Mouse (Mus musculus) limb, embryonic 14.5 days (tissue): Measurements from ENCODE around the gene M6pr. TPM values are rescaled to one million over a fixed set of nuclear protein-coding genes. Genes with fewer than 3 reads are reported as not detected.

Experiments
- ATAC-seq: fragments of 200-750 bp; cut with Nextera tagmentation; 2 replicates; pipeline ENCODE4 v1.8.0; 2017; ENCODE audit warnings: low read depth, moderate number of reproducible peaks, moderate TSS enrichment; ENCODE audit not compliant: low FRiP score
- DNase-seq: peaks from one replicate; pipeline ENCODE4 v3.0.0-alpha.2; 2015; ENCODE audit warnings: low spot score
- H3K27ac ChIP-seq: fragments of 300-500 bp; sonication (generic); replicated peaks from 2 replicates; pipeline ENCODE4 v1.5.1; 2014; ENCODE audit warnings: low read depth, mild to moderate bottlenecking, low read length, moderate library complexity, mixed read lengths
- H3K27me3 ChIP-seq: fragments of 300-500 bp; sonication (generic); 2 replicates; pipeline ENCODE4 v1.6.1; 2014; ENCODE audit warnings: low read length, mixed read lengths; ENCODE audit not compliant: control insufficient read depth, insufficient read depth
- H3K36me3 ChIP-seq: fragments of 300-500 bp; sonication (generic); 2 replicates; pipeline ENCODE4 v1.6.1; 2014; ENCODE audit warnings: mild to moderate bottlenecking, low read length, moderate library complexity, mixed read lengths; ENCODE audit not compliant: control insufficient read depth, insufficient read depth
- H3K4me1 ChIP-seq: fragments of 300-500 bp; sonication (generic); 2 replicates; pipeline ENCODE4 v1.6.1; 2014; ENCODE audit warnings: antibody characterized with exemption, low read length, mixed read lengths; ENCODE audit not compliant: control insufficient read depth, insufficient read depth
- H3K4me2 ChIP-seq: fragments of 300-500 bp; sonication (generic); replicated peaks from 2 replicates; pipeline ENCODE4 v1.6.1; 2014; ENCODE audit warnings: low read depth, mild to moderate bottlenecking, low read length, moderate library complexity; ENCODE audit not compliant: severe bottlenecking
- H3K4me3 ChIP-seq: fragments of 300-500 bp; sonication (generic); replicated peaks from 2 replicates; pipeline ENCODE4 v1.5.1; 2014; ENCODE audit warnings: low read length
- H3K9ac ChIP-seq: fragments of 300-500 bp; sonication (generic); 2 replicates; pipeline ENCODE4 v1.6.1; 2014; ENCODE audit warnings: mild to moderate bottlenecking, low read depth, low read length, moderate library complexity; ENCODE audit not compliant: severe bottlenecking
- H3K9me3 ChIP-seq: fragments of 300-500 bp; sonication (generic); 2 replicates; pipeline ENCODE4 v1.6.1; 2016; ENCODE audit warnings: low read length; ENCODE audit not compliant: control insufficient read depth
- POLR2A ChIP-seq: fragments of 200-500 bp; IDR thresholded peaks from 2 replicates; pipeline ENCODE4 v1.8.0; 2012; ENCODE audit warnings: inconsistent platforms, mild to moderate bottlenecking, moderate library complexity, borderline replicate concordance; ENCODE audit not compliant: insufficient read depth, insufficient read length; ENCODE audit errors: extremely low read depth
- WGBS: fragments of 180-500 bp; shearing (Covaris S2); extraction: QIAGEN DNeasy Blood & Tissue Kit; methylation state at CpG from one replicate; pipeline ENCODE4 v1.1.7; 2014; 5-methylcytosine and 5-hydroxymethylcytosine counted together
- polyA plus RNA-seq, 2 experiments: library from polyadenylated mRNA; depleted of rRNA in 1 of 2; stranded (reverse) in 1 of 2; unstranded in 1 of 2; fragments of >200 nt; fragmentation: Nextera tagmentation in 1 of 2; extraction: Ambion mirVana in 1 of 2; gene quantifications; 2 replicates each; pipeline versions ENCODE4 v1.2.1 to v1.2.3; 2012 to 2014

M6pr gene
- polyA plus RNA-seq, 2 experiments: 62.6 to 84.2 TPM

- Histone ChIP-seq H3K9me3 (no peaks in the 10 kb centered on the region), H3K4me2 (no peak overlapping the region), H3K27ac (no peak overlapping the region), H3K4me1 (peaks cover 10% of the 10 kb centered on the region; the same call in 1 of the 2 replicates), H3K9ac (no peak overlapping the region), H3K27me3 (no peaks in the 10 kb centered on the region), H3K4me3 (no peak overlapping the region), H3K36me3 (no peaks in the 10 kb centered on the region)
- 90% methylated on average over 8 of the region's 8 CpGs for WGBS
- TF ChIP-seq POLR2A: no peak
- DNase-seq: no peak
- ATAC-seq: no peak
These were observed 15.4 kb upstream of the M6pr start for GRCm38 (mm10) chr6:122293121-122293520.

GRCm38 (mm10) chr6:122293796-122294195 is 14.7 kb upstream of the M6pr start:
- Histone ChIP-seq H3K36me3 (no peaks in the 10 kb centered on the region), H3K4me3 (no peak overlapping the region), H3K27ac (no peak overlapping the region), H3K9ac (no peak overlapping the region), H3K27me3 (no peaks in the 10 kb centered on the region), H3K9me3 (no peaks in the 10 kb centered on the region), H3K4me1 (peaks cover 11% of the 10 kb centered on the region; the same call in 1 of the 2 replicates), H3K4me2 (no peak overlapping the region)
- TF ChIP-seq POLR2A: no peak
- ATAC-seq (no peak), DNase-seq (no peak)
- 81% methylated on average over 9 of the region's 9 CpGs for WGBS

GRCm38 (mm10) chr6:122294290-122294689 is 14.2 kb upstream of the M6pr start:
- no peak overlapping the region for H3K27ac ChIP-seq

DNA sequence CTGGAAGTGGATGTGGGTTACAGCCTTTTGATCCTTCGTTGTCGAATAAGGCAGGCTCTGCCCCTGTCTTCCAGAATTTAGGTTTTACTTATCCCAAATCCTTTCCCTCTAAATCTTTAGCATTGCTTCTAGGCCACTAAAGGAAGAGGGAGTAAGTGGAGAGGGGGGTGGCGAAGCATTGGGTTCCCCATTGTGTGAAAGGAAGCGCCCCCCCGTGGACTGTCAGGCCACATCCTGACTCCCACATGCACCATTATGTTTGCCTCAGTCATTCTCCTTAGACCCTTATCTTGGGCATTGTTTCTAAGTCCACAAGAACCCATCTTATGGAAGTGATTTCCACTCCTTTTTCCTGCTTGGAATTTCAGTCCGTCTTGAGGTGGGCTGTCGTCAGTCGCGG is 13.3 kb upstream of the M6pr start:
- no peak for TF ChIP-seq POLR2A
- no peaks in the 10 kb centered on the region for H3K36me3 ChIP-seq
- H3K4me2 ChIP-seq: no peak overlapping the region
- no peaks in the 10 kb centered on the region for H3K27me3 ChIP-seq
- no peak for DNase-seq
- no peak overlapping the region for H3K9ac ChIP-seq
- H3K4me3 ChIP-seq: no peak overlapping the region
- H3K9me3 ChIP-seq: no peaks in the 10 kb centered on the region
- H3K27ac ChIP-seq: no peak overlapping the region
- 59% methylated on average over 9 of the region's 9 CpGs for WGBS
- no peak for ATAC-seq
- peaks cover 8% of the 10 kb centered on the region; the same call in 1 of the 2 replicates for H3K4me1 ChIP-seq

More at GRCm38 (mm10) chr6:122294290-122294689, 14.2 kb upstream of the M6pr start:
- ATAC-seq (no peak), DNase-seq (no peak)
- H3K27me3 ChIP-seq: no peaks in the 10 kb centered on the region
- H3K36me3 ChIP-seq: no peaks in the 10 kb centered on the region
- H3K4me1 ChIP-seq: peaks cover 11% of the 10 kb centered on the region; the same call in 1 of the 2 replicates
- H3K9me3 ChIP-seq: no peaks in the 10 kb centered on the region
- no peak overlapping the region for H3K4me3 ChIP-seq
- no peak overlapping the region for H3K4me2 ChIP-seq
- TF ChIP-seq POLR2A: no peak
- 76% methylated on average over 3 of the region's 3 CpGs for WGBS
- H3K9ac ChIP-seq: no peak overlapping the region

- no peaks in the 10 kb centered on the region for H3K9me3 ChIP-seq
- peak overlapping the region; percentile 77 for H3K27ac ChIP-seq
- no peaks in the 10 kb centered on the region for H3K27me3 ChIP-seq
- H3K4me3 ChIP-seq: peak overlapping the region; percentile 51
- WGBS: 26% methylated on average over 3 of the region's 3 CpGs
- no peak for ATAC-seq
- H3K36me3 ChIP-seq: no peaks in the 10 kb centered on the region
- no peak for TF ChIP-seq POLR2A
- peak overlapping the region; percentile 71 for H3K9ac ChIP-seq
- H3K4me1 ChIP-seq: peaks cover 4% of the 10 kb centered on the region; the same call in 1 of the 2 replicates
- peak overlapping the region; percentile 64 for H3K4me2 ChIP-seq
- DNase-seq: no peak
These were observed 11.6 kb upstream of the M6pr start for GRCm38 (mm10) chr6:122296918-122297278.
